Mouse (Mus musculus): Measurements from ENCODE around the gene Gm15448. TPM values are rescaled to one million over a fixed set of nuclear protein-coding genes. Genes with fewer than 3 reads are reported as not detected.
"Not testable (repeated sequence)": the region's sequence is repeated elsewhere in the genome, so short reads cannot be mapped to it uniquely, and the experiment has no call there.

Gene Gm15448
- total RNA-seq (2015; ENCODE audit: low replicate concordance) (not detected in 2 replicates), total RNA-seq (2017; ENCODE audit: low replicate concordance) (1.5 and 2.6 TPM in 2 replicates)

DNA sequence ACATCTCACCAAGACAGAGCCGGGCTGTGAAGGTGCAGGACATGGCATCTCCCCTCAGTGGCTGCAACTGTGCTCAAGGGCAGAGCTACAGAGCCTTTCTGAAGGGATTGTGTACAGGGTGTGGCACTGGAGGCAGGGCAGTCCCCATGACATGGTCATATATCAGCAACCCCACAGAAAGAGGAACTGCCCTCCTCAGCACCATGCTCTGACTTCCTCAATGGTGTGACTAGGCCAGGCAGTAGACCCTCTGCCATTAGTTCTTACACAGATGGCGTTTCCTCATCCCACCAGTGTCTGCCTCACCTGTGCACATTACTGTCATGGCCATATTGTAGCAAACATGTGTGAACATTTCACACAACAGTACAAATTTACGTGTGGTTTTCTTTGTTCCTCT lies at the start of gene Gm15448:
TSS of gene Gm15448 (minus strand) at position 89 of the 400 bp plus-strand sequence.
- not testable (repeated sequence) for ATAC-seq (replicated peaks; ENCODE audit: low FRiP score, poor library complexity, severe bottlenecking)

DNA sequence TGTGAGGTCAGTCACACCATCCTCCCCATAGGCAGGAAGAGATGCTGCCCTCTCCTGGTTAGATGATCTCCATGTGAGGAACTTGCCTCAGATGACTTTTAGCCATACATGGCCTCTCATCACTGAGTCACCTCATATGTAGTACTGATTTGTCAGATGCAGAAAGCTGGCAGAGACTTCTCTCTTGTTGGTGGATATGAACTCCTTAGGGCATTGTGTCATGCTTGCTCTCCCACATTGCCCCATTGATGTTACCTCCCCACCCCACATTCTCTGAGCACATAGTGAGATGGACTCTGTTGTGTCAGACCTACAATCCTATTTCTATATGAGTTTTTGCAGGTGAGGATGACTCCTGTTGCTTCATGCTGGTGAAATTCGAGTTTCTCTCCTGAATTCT lies 49.5 kb upstream of the Gm15448 start:
- not testable (repeated sequence) for ATAC-seq (replicated peaks; ENCODE audit: low FRiP score, poor library complexity, severe bottlenecking)

DNA sequence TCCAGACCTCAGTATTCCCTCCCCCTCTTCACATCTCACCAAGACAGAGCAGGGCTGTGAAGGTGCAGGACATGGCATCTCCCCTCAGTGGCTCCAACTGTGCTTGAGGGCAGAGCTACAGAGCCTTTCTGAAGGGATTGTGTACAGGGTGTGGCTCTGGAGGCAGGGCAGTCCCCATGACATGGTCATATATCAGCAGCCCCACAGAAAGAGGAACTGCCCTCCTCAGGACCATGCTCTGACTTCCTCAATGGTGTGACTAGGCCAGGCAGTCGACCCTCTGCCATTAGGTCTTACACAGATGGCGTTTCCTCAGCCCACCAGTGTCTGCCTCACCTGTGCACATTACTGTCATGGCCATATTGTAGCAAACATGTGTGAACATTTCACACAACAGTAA lies 19.5 kb upstream of the Gm15448 start, which contains the start of gene Pira2:
TSS of gene Pira2 (minus strand) at position 101 of the 400 bp plus-strand sequence.
- ATAC-seq (replicated peaks; ENCODE audit: low FRiP score, poor library complexity, severe bottlenecking), result not testable (repeated sequence)

DNA sequence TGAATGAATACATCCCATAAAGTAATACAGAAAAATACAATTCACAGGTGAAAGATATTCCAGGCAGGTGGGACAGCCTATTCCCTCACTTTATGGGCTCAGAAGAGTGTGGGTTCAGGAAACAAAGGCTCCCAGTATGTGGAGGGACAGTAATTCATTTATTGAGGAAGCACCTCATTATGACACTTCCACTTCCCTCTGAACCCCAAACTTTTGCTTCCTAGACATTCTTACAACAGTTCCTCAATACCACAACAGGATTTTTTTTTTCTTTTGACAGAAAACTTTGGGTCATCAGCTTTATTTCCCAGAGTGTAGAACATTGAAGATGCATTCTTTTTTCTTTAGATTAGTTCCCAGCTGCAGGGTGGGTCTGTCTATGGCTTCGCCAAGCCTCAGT lies 12.4 kb upstream of the Gm15448 start:
- not testable (repeated sequence) for ATAC-seq (replicated peaks; ENCODE audit: low FRiP score, poor library complexity, severe bottlenecking)

DNA sequence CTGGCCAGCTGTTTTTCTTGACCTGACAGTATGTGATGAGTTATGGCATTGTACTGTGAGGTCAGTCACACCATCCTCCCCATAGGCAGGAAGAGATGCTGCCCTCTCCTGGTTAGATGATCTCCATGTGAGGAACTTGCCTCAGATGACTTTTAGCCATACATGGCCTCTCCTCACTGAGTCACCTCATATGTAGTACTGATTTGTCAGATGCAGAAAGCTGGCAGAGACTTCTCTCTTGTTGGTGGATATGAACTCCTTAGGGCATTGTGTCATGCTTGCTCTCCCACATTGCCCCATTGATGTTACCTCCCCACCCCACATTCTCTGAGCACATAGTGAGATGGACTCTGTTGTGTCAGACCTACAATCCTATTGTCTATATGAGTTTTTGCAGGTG lies 5.1 kb upstream of the Gm15448 start:
- ATAC-seq (replicated peaks; ENCODE audit: low FRiP score, poor library complexity, severe bottlenecking), result not testable (repeated sequence)

DNA sequence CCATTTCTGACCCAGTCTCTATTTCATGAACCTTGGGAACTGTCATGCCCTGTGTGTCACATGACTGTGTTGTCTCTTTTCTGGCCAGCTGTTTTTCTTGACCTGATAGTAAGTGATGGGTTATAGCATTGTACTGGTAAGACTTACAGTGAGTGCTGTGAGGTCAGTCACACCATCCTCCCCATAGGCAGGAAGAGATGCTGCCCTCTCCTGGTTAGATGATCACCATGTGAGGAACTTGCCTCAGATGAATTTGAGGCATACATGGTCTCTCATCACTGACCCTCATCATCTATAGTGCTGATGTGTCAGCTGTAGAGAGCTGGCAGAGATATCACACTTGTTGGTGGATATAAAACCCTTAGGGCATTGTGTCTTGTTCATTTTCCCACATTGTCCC lies 13.6 kb downstream of the Gm15448 start:
- not testable (repeated sequence) for ATAC-seq (replicated peaks; ENCODE audit: low FRiP score, poor library complexity, severe bottlenecking)

DNA sequence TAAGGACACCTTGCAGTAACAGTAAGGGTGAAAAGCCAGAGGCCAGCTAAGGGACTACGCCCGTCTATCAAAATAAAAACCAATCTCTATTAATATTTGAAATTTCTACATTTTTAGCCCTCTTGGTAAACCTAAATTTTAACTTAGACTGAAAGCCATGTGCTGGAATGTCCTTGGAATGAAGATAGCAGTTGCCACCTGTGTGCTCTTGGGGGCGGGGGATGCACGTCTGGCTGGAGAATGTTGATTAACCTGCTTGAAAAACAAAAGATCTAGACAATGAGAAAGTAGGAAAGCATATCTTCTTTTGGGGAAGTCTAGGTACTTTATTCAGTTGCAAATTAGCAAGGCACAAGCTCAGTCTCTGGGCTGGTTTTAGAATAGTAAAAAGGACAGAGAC lies 22.6 kb downstream of the Gm15448 start:
- ATAC-seq (replicated peaks; ENCODE audit: low FRiP score, poor library complexity, severe bottlenecking), result not testable (repeated sequence)

DNA sequence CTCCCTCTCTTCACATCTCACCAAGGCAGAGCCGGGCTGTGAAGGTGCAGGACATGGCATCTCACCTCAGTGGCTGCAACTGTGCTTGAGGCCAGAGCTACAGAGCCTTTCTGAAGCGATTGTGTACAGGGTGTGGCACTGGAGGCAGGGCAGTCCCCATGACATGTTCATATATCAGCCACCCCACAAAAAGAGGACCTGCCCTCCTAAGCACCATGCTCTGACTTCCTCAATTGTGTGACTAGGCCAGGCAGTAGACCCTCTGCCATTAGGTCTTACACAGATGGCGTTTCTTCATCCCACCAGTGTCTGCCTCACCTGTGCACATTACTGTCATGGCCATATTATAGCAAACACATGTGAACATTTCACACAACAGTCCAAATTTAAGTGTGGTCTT lies 25.5 kb downstream of the Gm15448 start:
- ATAC-seq (replicated peaks; ENCODE audit: low FRiP score, poor library complexity, severe bottlenecking), result not testable (repeated sequence)

DNA sequence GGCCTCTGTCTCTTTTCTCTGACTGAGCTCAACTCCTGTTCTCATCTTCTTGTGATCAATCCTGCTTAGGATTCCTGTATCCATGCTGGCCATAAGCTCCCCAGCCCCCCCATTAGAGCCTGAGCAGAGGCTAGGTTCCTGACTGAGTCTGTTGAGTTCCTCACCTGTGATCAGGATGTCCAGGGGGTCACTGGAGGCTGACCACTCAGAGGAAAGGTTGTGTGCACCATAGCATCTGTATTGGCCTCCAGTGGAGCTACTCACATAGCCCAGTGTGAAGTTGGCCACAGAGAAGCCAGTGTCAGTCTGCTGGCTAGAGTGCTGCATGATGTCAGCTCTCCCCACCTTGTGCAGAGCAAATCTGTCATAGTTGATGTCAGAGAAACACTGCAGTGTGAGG lies 29.2 kb downstream of the Gm15448 start:
- not testable (repeated sequence) for ATAC-seq (replicated peaks; ENCODE audit: low FRiP score, poor library complexity, severe bottlenecking)

Other genes starting within 250 kb of the Gm15448 start
- gene Oscar, start 209.5 kb downstream of the Gm15448 start, total RNA-seq (2015; ENCODE audit: low replicate concordance), result not detected in 2 replicates
- gene Oscar, start 209.5 kb downstream of the Gm15448 start, total RNA-seq (2017; ENCODE audit: low replicate concordance), result not detected in 2 replicates
- 127 and 193 TPM in 2 replicates for gene Ndufa3, start 208.3 kb downstream of the Gm15448 start, total RNA-seq (2015; ENCODE audit: low replicate concordance)
- gene Ndufa3, start 208.3 kb downstream of the Gm15448 start, total RNA-seq (2017; ENCODE audit: low replicate concordance), result 80.0 and 93.3 TPM in 2 replicates
- 9.4 and 17.2 TPM in 2 replicates for gene Tfpt, start 195.8 kb downstream of the Gm15448 start, total RNA-seq (2015; ENCODE audit: low replicate concordance)
- gene Tfpt, start 195.8 kb downstream of the Gm15448 start, total RNA-seq (2017; ENCODE audit: low replicate concordance), result 10.0 and 10.8 TPM in 2 replicates
- 14.3 and 23.4 TPM in 2 replicates for gene Prpf31, start 195.7 kb downstream of the Gm15448 start, total RNA-seq (2015; ENCODE audit: low replicate concordance)
- 13.5 and 19.8 TPM in 2 replicates for gene Prpf31, start 195.7 kb downstream of the Gm15448 start, total RNA-seq (2017; ENCODE audit: low replicate concordance)
- 109 and 150 TPM in 2 replicates for gene Cnot3, start 180.4 kb downstream of the Gm15448 start, total RNA-seq (2015; ENCODE audit: low replicate concordance)
- gene Cnot3, start 180.4 kb downstream of the Gm15448 start, total RNA-seq (2017; ENCODE audit: low replicate concordance), result 47.9 and 91.2 TPM in 2 replicates
- gene Leng1, start 159.8 kb downstream of the Gm15448 start, total RNA-seq (2015; ENCODE audit: low replicate concordance), result 2.5 and 8.8 TPM in 2 replicates
- 2.7 and 3.0 TPM in 2 replicates for gene Leng1, start 159.8 kb downstream of the Gm15448 start, total RNA-seq (2017; ENCODE audit: low replicate concordance)
- gene Tmc4, start 148.1 kb downstream of the Gm15448 start, total RNA-seq (2015; ENCODE audit: low replicate concordance), result 6.7 TPM in 1 of 2 replicates, not detected in the other
- 0.77 TPM in 1 of 2 replicates, not detected in the other for gene Tmc4, start 148.1 kb downstream of the Gm15448 start, total RNA-seq (2017; ENCODE audit: low replicate concordance)
- gene Tsen34, start 132.8 kb downstream of the Gm15448 start, total RNA-seq (2015; ENCODE audit: low replicate concordance), result 1.7 TPM in 1 of 2 replicates, not detected in the other
- 3.0 and 3.1 TPM in 2 replicates for gene Tsen34, start 132.8 kb downstream of the Gm15448 start, total RNA-seq (2017; ENCODE audit: low replicate concordance)
- gene Mboat7, start 132.2 kb downstream of the Gm15448 start, total RNA-seq (2015; ENCODE audit: low replicate concordance), result 17.7 and 29.3 TPM in 2 replicates
- gene Mboat7, start 132.2 kb downstream of the Gm15448 start, total RNA-seq (2017; ENCODE audit: low replicate concordance), result 1.0 and 6.4 TPM in 2 replicates
- gene Rps9, start 121.7 kb downstream of the Gm15448 start, total RNA-seq (2015; ENCODE audit: low replicate concordance), result 482 and 547 TPM in 2 replicates
- 300 and 652 TPM in 2 replicates for gene Rps9, start 121.7 kb downstream of the Gm15448 start, total RNA-seq (2017; ENCODE audit: low replicate concordance)
- 27.7 and 27.8 TPM in 2 replicates for gene Pirb, start 105.3 kb downstream of the Gm15448 start, total RNA-seq (2015; ENCODE audit: low replicate concordance)
- gene Pirb, start 105.3 kb downstream of the Gm15448 start, total RNA-seq (2017; ENCODE audit: low replicate concordance), result 4.8 and 6.4 TPM in 2 replicates
- gene Pira2, start 19.4 kb upstream of the Gm15448 start, total RNA-seq (2015; ENCODE audit: low replicate concordance), result 3.2 and 13.4 TPM in 2 replicates
- gene Pira2, start 19.4 kb upstream of the Gm15448 start, total RNA-seq (2017; ENCODE audit: low replicate concordance), result 1.8 and 6.2 TPM in 2 replicates
- 0.84 and 7.9 TPM in 2 replicates for gene Gm14548, start 72.4 kb upstream of the Gm15448 start, total RNA-seq (2015; ENCODE audit: low replicate concordance)
- 3.5 TPM in 1 of 2 replicates, not detected in the other for gene Gm14548, start 72.4 kb upstream of the Gm15448 start, total RNA-seq (2017; ENCODE audit: low replicate concordance)
- 3.6 and 10.5 TPM in 2 replicates for gene Lilra6, start 89.8 kb upstream of the Gm15448 start, total RNA-seq (2015; ENCODE audit: low replicate concordance)
- gene Lilra6, start 89.8 kb upstream of the Gm15448 start, total RNA-seq (2017; ENCODE audit: low replicate concordance), result 2.2 and 5.9 TPM in 2 replicates
- 10.5 and 12.6 TPM in 2 replicates for gene Lair1, start 237.5 kb upstream of the Gm15448 start, total RNA-seq (2015; ENCODE audit: low replicate concordance)
- 10.3 and 11.6 TPM in 2 replicates for gene Lair1, start 237.5 kb upstream of the Gm15448 start, total RNA-seq (2017; ENCODE audit: low replicate concordance)

Data from erythroid progenitor cell, adult 5-6 weeks (primary cell).